Mouse (Mus musculus): ENCODE results near the gene Ubc.
"Not testable (repeated sequence)": the region's sequence is repeated elsewhere in the genome, so short reads cannot be mapped to it uniquely, and the experiment has no call there.

Gene Ubc

GRCm38 (mm10) chr5:125403481-125404465 is 13.8 kb upstream of the Ubc start:
- DNase-seq: peak; percentile 78 to 82

- DNase-seq: no peak
Measured at GRCm38 (mm10) chr5:125402991-125403390, 13.0 kb upstream of the Ubc start.

GRCm38 (mm10) chr5:125402476-125402875 is 12.5 kb upstream of the Ubc start:
- DNase-seq: no peak

GRCm38 (mm10) chr5:125400903-125401302 is 10.9 kb upstream of the Ubc start:
- DNase-seq: no peak

GRCm38 (mm10) chr5:125395008-125395407 is 5.0 kb upstream of the Ubc start:
- no peak for DNase-seq

- peak; percentile 54 to 65 for DNase-seq
Measured at GRCm38 (mm10) chr5:125393622-125394603, 3.9 kb upstream of the Ubc start.

- peak; percentile 97 to 98 for DNase-seq
Measured at GRCm38 (mm10) chr5:125392977-125393621, 3.1 kb upstream of the Ubc start.

GRCm38 (mm10) chr5:125392618-125392976 is 2.6 kb upstream of the Ubc start:
- peak in 1 of 2 experiments; percentile 57 for DNase-seq

GRCm38 (mm10) chr5:125392176-125392575 is 2.2 kb upstream of the Ubc start:
- not testable (repeated sequence) for DNase-seq

GRCm38 (mm10) chr5:125391609-125392008 is 1.6 kb upstream of the Ubc start:
- DNase-seq: peak; percentile 69 to 82

- DNase-seq: no peak
Measured at GRCm38 (mm10) chr5:125390906-125391477, 990 bp upstream of the Ubc start.

GRCm38 (mm10) chr5:125389131-125389578 is 847 bp downstream of the Ubc start, which contains the start of gene Gm10382:
Gm10382 (plus strand) TSS chr5:125389322.
- peak; percentile 79 to 88 for DNase-seq

GRCm38 (mm10) chr5:125388358-125389092 is 1.5 kb downstream of the Ubc start:
- DNase-seq: peak in 1 of 2 experiments; percentile 31

GRCm38 (mm10) chr5:125387295-125387694 is 2.7 kb downstream of the Ubc start:
- DNase-seq: not testable (repeated sequence)

- no peak for DNase-seq
Measured at GRCm38 (mm10) chr5:125385215-125385940, 4.6 kb downstream of the Ubc start.

GRCm38 (mm10) chr5:125384512-125385214 is 5.3 kb downstream of the Ubc start:
- DNase-seq: no peak

GRCm38 (mm10) chr5:125383637-125384420 is 6.2 kb downstream of the Ubc start:
- DNase-seq: no peak

GRCm38 (mm10) chr5:125382673-125383558 is 7.1 kb downstream of the Ubc start:
- DNase-seq: peak; percentile 53 to 74

Data from cerebellum, postnatal 25 days (tissue).